Mouse (Mus musculus) kidney, postnatal 0 days (tissue): ENCODE data around the gene Zfp146. TPM values are rescaled to one million over a fixed set of nuclear protein-coding genes. Genes with fewer than 3 reads are reported as not detected.

ENCODE experiments used
- ATAC-seq: fragments of 200-750 bp; cut with Nextera tagmentation; replicated peaks from 2 replicates; pipeline ENCODE4 v1.8.0; 2017; ENCODE audit warnings: low read depth, moderate number of reproducible peaks, moderate TSS enrichment, moderate library complexity; ENCODE audit not compliant: low FRiP score
- DNase-seq: peaks from one replicate; pipeline ENCODE4 v3.0.0-alpha.2; 2016; ENCODE audit warnings: low spot score
- H3K27ac ChIP-seq: fragments of 300-500 bp; sonication (generic); 2 replicates; pipeline ENCODE4 v1.5.1; 2014; ENCODE audit warnings: mild to moderate bottlenecking
- H3K27me3 ChIP-seq: fragments of 300-500 bp; sonication (generic); 2 replicates; pipeline ENCODE4 v1.6.1; 2014; ENCODE audit warnings: low read length, mixed read lengths; ENCODE audit not compliant: insufficient read depth
- H3K36me3 ChIP-seq: fragments of 300-500 bp; sonication (generic); 2 replicates; pipeline ENCODE4 v1.6.1; 2014; ENCODE audit warnings: low read length, mixed read lengths; ENCODE audit not compliant: insufficient read depth
- H3K4me1 ChIP-seq: fragments of 300-500 bp; sonication (generic); replicated peaks from 2 replicates; pipeline ENCODE4 v1.6.1; 2014; ENCODE audit warnings: antibody characterized with exemption, low read length, mixed read lengths; ENCODE audit not compliant: insufficient read depth
- H3K4me2 ChIP-seq: fragments of 300-500 bp; sonication (generic); 2 replicates; pipeline ENCODE4 v1.6.1; 2014; ENCODE audit warnings: mild to moderate bottlenecking, low read length, moderate library complexity, mixed read lengths
- H3K4me3 ChIP-seq: fragments of 300-500 bp; sonication (generic); replicated peaks from 2 replicates; pipeline ENCODE4 v1.5.1; 2014; ENCODE audit warnings: low read depth, low read length
- H3K9ac ChIP-seq: fragments of 300-500 bp; sonication (generic); 2 replicates; pipeline ENCODE4 v1.6.1; 2014; ENCODE audit warnings: low read depth, low read length
- H3K9me3 ChIP-seq: fragments of 300-500 bp; sonication (generic); replicated peaks from 2 replicates; pipeline ENCODE4 v1.6.1; 2016; ENCODE audit warnings: low read length, inconsistent platforms, mixed read lengths
- CTCF ChIP-seq: IDR thresholded peaks from 2 replicates; pipeline ENCODE4 v1.5.1; 2016; ENCODE audit warnings: antibody characterized with exemption, low read depth, mild to moderate bottlenecking, moderate library complexity
- WGBS: fragments of 180-500 bp; shearing (Covaris S2); extraction: QIAGEN DNeasy Blood & Tissue Kit; methylation state at CpG from one replicate; pipeline ENCODE4 v1.1.7; 2014; 5-methylcytosine and 5-hydroxymethylcytosine counted together
- polyA plus RNA-seq: library from polyadenylated mRNA; unstranded; fragments of >200 nt; fragmentation: Nextera tagmentation; extraction: Ambion mirVana; gene quantifications from 2 replicates; pipeline ENCODE4 v1.2.1, GENCODE M21; 2015

Zfp146 gene
- polyA plus RNA-seq, 1 experiment from 2014 or later, result 10.6 TPM

- Histone ChIP-seq H3K4me3 (no peak within 1 kb of the TSS), H3K27me3 (no peaks in the 10 kb centered on the region), H3K4me2 (peak within 1 kb of the TSS; percentile 23; the same call in 1 of the 2 replicates), H3K27ac (peak within 1 kb of the TSS; percentile 51), H3K4me1 (peaks cover 8% of the 10 kb centered on the region; the same call in 1 of the 2 replicates), H3K9ac (no peak within 1 kb of the TSS), H3K9me3 (no peaks in the 10 kb centered on the region), H3K36me3 (no peaks in the 10 kb centered on the region)
- 7% methylated on average over 8 of the region's 8 CpGs for WGBS
- no peak for ATAC-seq
- TF ChIP-seq CTCF, result peak; percentile 94
- peak; percentile 94 for DNase-seq
Observed at GRCm38 (mm10) chr7:30198481-30198971, 29.0 kb upstream of the Zfp146 start, which contains the start of gene Capns1. TSS of gene Capns1 (minus strand) at chr7:30198811.

GRCm38 (mm10) chr7:30197592-30198129 is 28.1 kb upstream of the Zfp146 start:
- Histone ChIP-seq H3K27ac (peak overlapping the region; percentile 51; the same call in 1 of the 2 replicates), H3K9me3 (no peaks in the 10 kb centered on the region), H3K4me3 (no peak overlapping the region), H3K36me3 (no peaks in the 10 kb centered on the region), H3K9ac (no peak overlapping the region), H3K4me2 (no peak overlapping the region), H3K27me3 (no peaks in the 10 kb centered on the region), H3K4me1 (peaks cover 17% of the 10 kb centered on the region)
- ATAC-seq, result no peak
- 37% methylated on average over 5 of the region's 5 CpGs for WGBS
- no peak for TF ChIP-seq CTCF
- no peak for DNase-seq

GRCm38 (mm10) chr7:30196171-30196570 is 26.6 kb upstream of the Zfp146 start:
- no peak overlapping the region for H3K9ac ChIP-seq
- TF ChIP-seq CTCF, result no peak
- whole genome bisulfite sequencing, result 53% methylated on average over 6 of the region's 6 CpGs
- no peaks in the 10 kb centered on the region for H3K9me3 ChIP-seq
- H3K27me3 ChIP-seq, result no peaks in the 10 kb centered on the region
- H3K4me2 ChIP-seq, result no peak overlapping the region
- H3K36me3 ChIP-seq, result peaks cover 12% of the 10 kb centered on the region
- DNase-seq (no peak), ATAC-seq (peak; percentile 42; the same call in 1 of the 2 replicates)
- H3K4me3 ChIP-seq, result no peak overlapping the region
- no peak overlapping the region for H3K27ac ChIP-seq
- peaks cover 20% of the 10 kb centered on the region for H3K4me1 ChIP-seq

GRCm38 (mm10) chr7:30195461-30195860 is 25.9 kb upstream of the Zfp146 start:
- Histone ChIP-seq H3K36me3 (peaks cover 15% of the 10 kb centered on the region), H3K27ac (no peak overlapping the region), H3K4me1 (peaks cover 20% of the 10 kb centered on the region), H3K9ac (no peak overlapping the region), H3K27me3 (no peaks in the 10 kb centered on the region), H3K4me2 (peak overlapping the region; percentile 83; the same call in 1 of the 2 replicates), H3K9me3 (no peaks in the 10 kb centered on the region), H3K4me3 (no peak overlapping the region)
- 54% methylated on average over 6 of the region's 6 CpGs for WGBS
- TF ChIP-seq CTCF, result no peak
- DNase-seq (no peak), ATAC-seq (no peak)

- Histone ChIP-seq H3K9me3 (no peaks in the 10 kb centered on the region), H3K27ac (peak overlapping the region; percentile 94), H3K4me3 (peak overlapping the region; percentile 70), H3K27me3 (no peaks in the 10 kb centered on the region), H3K4me2 (peak overlapping the region; percentile 83), H3K9ac (peak overlapping the region; percentile 81), H3K36me3 (peaks cover 18% of the 10 kb centered on the region), H3K4me1 (peaks cover 20% of the 10 kb centered on the region)
- peak; percentile 90 for ATAC-seq
- DNase-seq, result peak; percentile 98
- no peak for TF ChIP-seq CTCF
- WGBS, result under 1% methylated on average over 28 of the region's 28 CpGs
Observed at GRCm38 (mm10) chr7:30194884-30195283, 25.3 kb upstream of the Zfp146 start.

- ATAC-seq, result no peak
- H3K4me1 ChIP-seq, result peaks cover 20% of the 10 kb centered on the region
- H3K4me3 ChIP-seq, result peak overlapping the region; percentile 70
- peak overlapping the region; percentile 81 for H3K9ac ChIP-seq
- peak overlapping the region; percentile 83 for H3K4me2 ChIP-seq
- peaks cover 18% of the 10 kb centered on the region for H3K36me3 ChIP-seq
- no peaks in the 10 kb centered on the region for H3K9me3 ChIP-seq
- no peak for TF ChIP-seq CTCF
- peak overlapping the region; percentile 94 for H3K27ac ChIP-seq
- H3K27me3 ChIP-seq, result no peaks in the 10 kb centered on the region
- peak; percentile 34 for DNase-seq
- WGBS, result under 1% methylated on average over 26 of the region's 26 CpGs
Observed at GRCm38 (mm10) chr7:30194101-30194831, 24.7 kb upstream of the Zfp146 start.
